Mouse (Mus musculus) frontal cortex, postnatal 36 days (tissue): ENCODE measurements at regions not wholly inside any gene's neighbourhood (a gene's known extent, or its start where the extent isn't known, plus 50 kb on each side); places are given as distances from the start of the nearest gene placed in this dataset.
"Not testable (repeated sequence)": the region's sequence is repeated elsewhere in the genome, so short reads cannot be mapped to it uniquely, and the experiment has no call there.

Source experiments
- DNase-seq, 2 experiments: peaks; one replicate each; pipeline ENCODE4 v3.0.0; 2022; ENCODE audit warnings: low spot score in 2 of 2

DNA sequence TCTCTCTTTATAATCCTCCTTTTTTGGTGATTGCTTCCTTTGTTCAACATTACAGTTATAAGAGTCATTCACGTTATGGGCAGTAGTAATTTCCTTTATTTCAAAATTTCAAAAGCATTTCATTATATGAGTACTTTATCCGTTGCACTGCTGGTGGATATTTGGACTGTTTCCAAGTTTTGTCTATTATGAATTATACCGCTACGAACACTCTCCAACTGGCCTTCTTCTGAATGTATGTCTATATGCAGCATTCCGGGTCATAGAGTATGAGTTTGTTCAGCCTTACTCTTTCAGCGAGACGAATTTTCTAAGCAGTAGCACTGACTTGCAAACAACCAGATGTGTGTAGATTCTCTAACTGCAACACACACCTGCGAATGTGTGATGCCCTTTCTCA is 57.8 kb downstream of the Dusp6 start:
- DNase-seq = no peak

DNA sequence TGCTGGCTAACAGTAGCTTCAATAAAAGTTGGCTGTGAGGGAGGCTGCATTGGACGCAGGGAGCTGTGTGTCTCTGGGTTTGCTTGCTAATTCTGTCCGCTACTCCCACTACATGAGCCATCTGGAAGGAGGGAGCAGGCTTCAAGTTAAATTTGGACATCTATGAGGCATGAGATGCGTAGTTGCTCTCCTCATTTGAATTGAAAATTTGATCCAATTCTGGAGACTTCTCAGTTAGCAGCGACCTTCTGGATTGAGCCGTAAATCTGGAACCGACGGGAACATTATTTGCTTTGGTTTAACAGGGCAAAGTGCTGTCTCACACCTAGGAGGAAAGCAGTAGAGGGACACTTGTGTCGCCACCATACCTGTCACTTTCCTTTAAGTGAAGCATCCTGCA is 60.3 kb downstream of the Dusp6 start:
- peak; percentile 66 to 86 for DNase-seq

DNA sequence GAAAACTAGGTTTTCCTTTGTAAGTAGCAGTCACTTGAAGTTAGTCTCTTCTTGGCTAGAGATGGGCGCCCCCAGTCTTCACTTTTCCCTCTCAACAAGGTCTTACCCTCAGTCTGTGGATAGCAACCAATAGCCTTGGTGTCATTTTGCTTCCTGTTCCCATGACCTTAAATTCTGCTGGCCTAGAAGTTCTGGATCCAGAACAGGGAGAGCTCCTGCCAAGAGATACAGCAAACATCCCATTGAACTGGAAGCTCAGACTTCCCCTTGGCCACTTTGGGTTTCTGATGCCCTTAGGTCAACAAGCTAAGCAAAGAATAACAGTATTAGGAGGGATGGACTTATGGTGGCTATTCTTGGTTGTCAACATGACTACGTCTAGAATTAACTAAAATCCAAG is 64.5 kb downstream of the Dusp6 start:
- no peak for DNase-seq

DNA sequence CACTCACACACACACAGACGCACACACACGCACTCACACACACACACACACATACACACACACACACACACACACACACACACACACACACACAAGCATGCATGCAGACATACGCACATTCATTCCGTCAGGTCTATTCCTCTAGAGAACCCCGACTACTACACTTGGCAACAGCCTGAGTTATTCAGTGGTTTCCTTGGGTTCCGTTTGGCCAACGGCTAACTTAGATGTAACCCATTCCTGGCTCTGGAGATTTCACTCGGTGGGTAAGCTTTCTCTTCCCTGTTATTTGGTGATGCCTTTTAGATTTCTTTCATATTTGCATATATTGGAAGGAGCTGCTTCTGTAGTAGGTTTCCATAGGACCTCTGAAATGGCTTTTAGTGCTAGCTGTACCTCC is 65.5 kb downstream of the Dusp6 start:
- no peak for DNase-seq

DNA sequence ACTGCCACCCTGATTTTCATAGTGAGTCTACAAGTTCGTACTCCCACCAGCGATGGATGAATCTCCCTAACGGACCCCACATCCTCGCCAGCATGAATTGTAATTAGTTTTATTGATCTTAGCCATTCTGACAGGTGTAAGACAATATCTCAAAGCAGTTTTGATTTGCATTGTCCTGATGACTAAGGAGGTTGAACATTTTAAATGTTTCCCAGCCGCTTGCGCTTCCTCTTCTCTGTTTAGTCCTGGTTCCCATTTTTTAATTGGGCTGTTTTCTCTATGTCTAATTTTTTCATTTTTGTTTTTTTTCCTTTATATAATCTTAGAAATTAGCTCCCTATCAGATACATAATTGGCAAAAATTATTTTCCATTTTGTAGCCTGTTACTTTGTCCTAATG is 66.4 kb downstream of the Dusp6 start:
- no peak for DNase-seq

DNA sequence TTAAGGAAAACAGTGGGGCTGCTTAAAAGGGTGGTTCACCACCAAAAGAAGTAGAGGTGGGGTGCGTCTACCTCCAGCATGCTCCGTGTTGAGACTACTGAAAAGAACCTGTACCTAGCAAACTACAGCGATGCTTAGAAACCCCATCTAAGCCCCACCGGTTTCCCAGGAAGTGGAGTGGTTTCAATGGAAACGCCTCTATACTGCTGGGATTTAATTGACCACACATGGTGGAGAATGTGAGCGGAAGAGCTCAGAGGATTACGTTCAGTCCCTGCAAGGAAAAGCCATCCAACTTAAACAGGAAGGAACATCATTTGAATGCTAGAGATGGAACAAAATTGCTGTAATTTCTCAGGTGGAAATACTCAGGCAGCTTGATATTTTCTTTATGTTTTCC is 67.5 kb downstream of the Dusp6 start:
- DNase-seq = no peak

DNA sequence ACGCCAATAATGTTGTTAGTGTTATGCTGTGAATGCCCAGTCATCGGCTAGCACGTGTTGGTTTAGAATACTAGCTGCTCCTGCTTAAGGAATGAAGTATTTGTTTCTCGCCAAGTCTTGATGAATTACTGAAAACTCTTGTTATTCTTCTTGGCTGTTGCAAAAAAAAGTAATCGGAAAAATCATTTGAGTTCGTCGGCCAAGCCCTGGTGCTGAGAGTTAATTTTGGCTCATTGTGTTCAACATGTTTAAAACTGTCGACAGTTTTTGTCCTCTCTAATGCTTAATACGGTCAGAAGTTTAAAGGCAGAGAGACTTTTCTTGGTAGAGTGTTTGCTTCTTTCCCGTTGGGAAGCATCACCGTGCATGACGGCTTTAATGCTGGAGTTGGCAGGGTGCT is 68.8 kb downstream of the Dusp6 start:
- DNase-seq = no peak

DNA sequence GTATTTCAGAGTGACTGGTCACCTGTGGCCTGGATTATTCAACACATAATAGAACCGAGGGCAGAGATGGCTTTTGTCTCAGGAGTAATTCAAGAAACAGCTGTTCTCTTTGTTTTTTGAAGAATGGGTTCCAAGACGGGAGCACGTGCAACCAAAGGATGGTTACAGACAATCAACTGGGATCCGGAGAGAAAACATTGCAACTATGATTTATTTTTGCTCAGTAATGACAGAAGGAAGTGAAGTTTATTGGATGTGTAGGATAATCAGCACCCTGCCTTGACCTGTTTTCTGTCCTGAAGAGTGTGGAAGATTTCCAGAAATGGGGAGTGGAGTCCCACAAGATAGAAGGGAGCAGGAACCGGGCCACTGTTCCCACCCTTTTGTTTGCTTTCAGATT is 70.8 kb downstream of the Dusp6 start:
- DNase-seq = no peak

DNA sequence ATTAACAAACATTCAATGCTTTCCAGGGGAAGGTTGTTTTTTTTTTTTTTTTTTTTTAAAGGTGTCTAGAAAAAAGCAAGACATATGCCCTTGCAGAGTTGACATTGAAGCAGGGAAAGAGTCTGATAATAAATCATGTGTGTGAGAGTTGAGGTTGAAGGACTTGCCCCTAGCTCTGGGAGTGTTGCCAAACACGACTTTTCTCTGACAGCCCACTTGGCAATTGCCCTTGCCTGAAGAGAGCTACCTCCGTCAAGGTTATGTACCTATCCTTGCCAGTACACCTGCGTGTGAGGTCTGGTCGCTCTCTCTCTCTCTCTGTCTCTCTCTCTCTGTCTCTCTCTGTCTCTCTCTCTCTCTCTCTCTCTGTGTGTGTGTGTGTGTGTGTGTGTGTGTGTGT is 73.1 kb downstream of the Dusp6 start:
- no peak for DNase-seq

DNA sequence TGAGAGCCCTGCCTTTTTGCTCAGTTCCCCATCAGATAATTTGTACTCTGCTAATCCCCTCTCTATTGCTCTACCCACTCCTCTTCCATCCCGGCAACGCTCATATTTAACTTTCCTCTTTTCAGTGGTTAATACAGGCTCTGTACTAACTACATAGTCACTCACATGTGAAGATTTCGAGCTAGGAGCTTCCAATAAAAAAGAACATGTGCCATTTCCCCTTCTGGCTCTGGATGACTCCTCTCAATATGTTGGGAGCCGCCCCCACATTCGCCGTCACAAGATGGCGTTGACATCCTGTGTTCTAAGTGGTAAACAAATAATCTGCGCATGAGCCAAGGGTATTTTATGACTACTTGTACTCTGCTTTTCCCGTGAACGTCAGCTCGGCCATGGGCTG is 75.8 kb downstream of the Dusp6 start:
- not testable (repeated sequence) for DNase-seq

DNA sequence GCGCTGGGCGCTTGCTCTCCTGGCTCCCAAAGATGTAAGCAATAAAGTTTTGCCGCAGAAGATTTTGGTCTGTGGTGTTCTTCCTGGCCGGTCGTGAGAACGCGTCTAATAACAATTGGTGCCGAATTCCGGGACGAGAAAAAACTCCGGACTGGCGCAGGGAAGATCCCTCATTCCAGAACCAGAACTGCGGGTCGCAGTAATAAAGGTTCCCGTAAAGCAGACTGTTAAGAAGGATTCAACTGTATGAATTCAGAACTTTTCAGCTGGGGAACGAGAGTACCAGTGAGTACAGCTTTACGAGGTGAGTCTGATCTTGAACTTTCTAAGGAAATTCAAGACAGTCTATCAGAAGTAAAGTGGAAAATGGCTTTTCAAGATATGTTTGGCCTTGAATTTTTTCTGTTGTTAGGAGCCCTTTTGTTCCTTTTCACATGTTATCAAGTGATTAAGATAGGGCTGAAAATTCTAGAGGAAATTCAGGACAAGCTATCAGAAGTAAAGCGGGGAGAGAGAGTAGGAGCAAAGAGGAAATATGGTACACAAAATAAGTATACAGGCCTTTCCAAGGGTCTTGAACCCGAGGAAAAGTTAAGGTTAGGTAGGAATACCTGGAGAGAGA is 76.4 kb downstream of the Dusp6 start:
- DNase-seq = peak; percentile 80 to 82

DNA sequence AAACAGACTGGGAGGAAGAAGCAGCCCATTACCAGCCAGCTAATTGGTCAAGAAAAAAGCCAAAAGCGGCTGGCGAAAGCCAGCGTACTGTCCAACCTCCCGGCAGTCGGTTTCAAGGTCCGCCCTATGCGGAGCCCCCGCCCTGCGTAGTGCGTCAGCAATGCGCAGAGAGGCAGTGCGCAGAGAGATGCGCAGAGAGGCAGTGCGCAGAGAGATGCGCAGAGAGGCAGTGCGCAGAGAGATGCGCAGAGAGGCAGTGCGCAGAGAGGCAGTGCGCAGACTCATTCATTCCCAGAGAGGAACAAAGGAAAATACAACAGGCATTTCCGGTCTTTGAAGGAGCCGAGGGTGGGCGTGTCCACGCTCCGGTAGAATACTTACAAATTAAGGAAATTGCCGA is 77.0 kb downstream of the Dusp6 start:
- DNase-seq = not testable (repeated sequence)

DNA sequence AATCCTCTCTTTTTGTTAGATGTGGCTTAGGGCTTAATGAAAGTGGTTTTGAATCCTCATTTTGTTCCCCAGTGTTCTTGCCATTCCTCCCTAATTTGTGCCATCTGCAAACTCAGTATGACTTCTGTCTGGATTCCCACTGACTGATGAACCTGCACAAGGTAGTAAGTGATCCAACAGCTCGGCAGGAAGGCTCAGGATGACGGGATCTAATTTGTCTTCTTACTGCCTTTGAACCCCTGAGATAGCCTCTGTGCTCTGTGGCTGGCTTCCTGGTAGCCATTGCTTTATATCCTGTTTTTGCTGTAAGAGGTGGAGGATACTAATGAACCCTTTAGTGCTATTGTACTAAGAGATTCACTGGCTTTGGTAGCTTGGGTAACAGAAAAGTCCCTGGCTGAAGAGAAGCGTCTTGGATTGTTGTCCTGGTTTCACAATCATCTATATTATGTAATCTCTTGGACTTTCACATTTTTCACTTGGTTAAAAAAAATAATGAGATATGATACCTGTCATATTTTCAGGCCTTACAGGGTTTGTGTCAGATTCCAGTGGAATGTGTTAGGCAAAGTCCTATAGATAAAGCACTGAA is 86.2 kb downstream of the Dusp6 start:
- no peak for DNase-seq

DNA sequence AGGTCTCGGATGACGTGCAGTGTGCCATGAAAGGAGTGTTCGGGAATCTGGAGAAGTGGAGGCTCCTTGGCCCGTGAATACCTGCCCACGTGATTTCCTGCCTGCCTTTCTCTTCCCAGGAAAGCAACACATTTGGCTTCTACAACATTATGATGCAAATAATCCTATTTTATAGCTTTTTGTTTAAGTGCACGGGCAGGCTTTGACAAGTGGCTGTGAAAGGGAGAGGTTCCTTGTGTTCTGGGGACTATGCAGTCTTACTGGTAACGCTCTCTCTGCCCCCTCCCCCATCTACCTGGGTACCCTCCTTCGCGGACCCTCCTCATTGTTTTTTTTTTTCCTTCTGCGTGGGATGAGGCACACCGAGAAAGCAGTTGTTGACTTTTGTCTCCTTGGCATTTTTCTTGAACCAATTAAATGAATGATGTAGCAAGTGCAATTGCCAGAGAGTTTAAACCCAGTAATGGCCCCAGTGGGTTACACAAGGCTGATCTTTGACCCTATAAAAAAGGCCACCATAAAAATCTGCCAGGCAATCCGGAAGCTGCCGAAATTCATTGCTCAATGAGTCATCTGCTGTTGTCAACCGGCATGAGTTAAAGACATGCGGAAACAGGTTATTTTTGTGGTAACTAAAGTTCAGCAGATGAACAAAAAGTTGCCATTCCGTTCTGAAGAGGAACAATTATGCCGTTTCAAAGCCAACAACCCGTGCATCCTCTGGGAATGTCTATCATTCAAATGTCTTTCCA is 90.7 kb downstream of the Dusp6 start:
- DNase-seq = no peak

DNA sequence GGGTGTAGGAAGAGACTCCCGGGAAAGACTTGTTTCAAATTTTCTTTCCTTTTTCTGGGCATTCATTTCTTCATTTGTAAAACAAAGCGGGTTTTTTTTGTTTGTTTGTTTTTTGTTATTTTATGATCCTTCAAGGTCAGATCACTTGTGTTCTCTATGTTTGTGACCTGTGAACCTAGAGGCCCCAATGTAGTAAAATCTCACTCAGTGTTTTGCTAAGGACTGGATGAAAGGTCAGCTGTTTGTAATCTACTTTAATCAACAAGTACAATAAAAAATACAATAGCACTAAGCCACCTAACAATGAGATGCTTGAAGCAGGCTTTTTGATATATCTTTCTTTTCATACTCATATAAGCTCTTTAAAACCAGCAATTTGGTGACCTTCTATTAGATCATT is 91.3 kb downstream of the Dusp6 start:
- no peak for DNase-seq

DNA sequence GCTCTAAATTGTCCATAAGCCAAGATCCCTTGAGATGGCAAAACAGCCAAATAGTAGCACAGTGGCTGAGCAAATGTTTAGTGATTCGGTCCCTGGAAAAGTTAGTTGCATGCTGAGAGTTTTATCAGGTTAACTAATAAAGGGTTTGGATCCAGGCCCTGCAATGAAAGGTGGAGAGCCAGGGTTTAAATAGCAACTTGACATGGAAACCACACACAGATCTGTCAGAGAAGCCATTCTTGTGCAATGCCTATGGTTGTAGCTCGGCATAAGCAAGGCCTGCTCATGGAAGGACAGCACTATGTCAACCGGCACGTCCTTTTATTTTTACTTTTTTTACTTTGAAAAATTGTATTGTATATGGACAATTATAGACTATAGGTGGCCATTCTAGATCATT is 92.3 kb downstream of the Dusp6 start:
- DNase-seq = no peak

DNA sequence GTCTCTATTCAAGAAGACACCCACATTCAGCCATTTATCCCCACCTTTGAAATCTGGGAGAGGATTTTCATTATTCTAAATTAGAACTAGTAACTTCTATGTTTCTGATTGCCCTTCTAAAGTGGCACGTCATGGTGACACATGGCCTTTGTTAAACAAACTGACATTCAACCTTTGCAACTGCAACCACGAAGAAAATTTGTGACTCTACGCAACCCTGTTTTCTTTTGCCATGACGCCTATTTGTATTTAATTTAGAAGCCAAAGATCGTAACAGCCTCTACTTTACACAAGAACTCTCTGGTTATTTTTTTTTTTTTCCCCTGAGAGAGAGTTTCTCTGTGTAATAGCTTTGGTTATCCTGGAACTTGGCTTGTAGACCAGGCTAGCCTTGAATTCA is 93.2 kb downstream of the Dusp6 start:
- no peak for DNase-seq

DNA sequence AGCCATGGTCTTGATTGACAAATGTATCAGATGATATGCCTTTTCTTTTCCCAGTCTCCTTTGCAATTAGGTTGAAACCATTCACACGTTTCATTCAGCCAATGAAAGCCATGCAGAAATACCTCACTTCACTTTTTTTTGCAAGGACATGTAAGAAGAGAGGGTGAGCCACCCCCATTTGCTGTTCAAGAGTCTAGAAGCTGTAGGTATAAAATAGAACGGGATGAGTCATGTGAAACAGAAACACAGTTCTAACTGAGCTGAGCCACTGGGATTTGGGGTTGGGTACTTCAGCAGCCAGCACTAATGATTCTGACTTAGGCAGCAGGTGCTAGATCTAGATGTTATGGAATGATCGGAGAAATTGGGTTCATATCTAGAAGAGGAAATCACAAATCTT is 93.9 kb downstream of the Dusp6 start:
- peak in 1 of 2 experiments; percentile 53 for DNase-seq

DNA sequence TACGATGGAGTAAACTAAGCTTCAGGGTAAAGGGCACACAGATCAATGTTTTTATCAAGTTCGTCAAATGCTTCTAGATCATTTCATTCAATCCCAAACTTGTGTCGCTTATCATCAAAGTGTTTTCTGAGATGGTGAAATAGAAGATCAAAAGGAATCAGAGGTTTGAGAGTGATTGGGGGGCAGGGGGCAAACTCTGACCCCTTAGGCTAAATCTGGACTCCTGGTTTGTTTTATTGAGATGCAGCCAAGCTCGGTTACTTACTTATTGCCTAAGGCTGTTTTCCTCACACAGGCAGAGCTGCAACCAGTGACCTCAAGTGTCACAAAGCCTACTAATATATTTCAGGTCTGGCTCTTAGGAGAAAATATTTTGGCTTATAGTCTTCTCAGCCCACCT is 94.3 kb downstream of the Dusp6 start:
- no peak for DNase-seq

DNA sequence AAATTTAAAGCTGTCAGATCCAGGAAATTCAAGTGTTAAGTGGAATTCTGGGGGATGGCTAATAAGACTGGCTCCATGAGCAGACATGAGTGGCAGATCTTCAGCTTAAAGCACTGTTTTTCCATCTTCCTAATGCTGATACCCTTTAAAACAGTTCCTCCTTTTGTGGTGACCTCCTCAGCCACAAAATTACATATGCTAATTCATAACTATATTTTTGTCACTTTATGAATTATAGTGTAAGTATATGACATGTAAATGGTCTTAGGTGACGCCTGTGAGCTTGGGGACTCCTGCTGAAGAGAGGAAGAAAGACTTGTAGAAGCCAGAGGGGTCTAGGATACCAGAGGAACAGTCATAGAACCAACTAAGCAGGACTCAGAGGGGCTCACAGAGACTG is 95.2 kb downstream of the Dusp6 start:
- no peak for DNase-seq

DNA sequence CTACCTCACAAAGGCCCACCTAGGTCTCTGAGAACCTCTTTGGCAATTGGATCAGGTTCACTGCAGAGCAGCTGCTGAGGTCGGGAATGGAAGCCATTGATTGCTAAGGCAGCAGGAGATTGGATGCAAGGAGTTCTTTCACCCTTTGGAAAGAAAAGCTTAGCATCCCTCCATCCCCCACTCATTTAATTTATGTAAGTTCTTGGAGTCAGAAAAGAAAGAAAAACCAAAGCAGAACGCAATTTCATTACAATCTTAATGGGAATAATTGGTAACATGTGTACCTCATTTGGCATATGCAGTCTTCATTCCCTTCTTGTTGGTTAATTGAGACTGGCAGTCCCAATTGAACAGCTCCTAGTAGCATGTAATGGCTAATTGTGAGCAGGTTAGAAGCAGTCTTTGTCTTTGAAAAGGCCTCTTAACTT is 96.4 kb downstream of the Dusp6 start:
- no peak for DNase-seq

DNA sequence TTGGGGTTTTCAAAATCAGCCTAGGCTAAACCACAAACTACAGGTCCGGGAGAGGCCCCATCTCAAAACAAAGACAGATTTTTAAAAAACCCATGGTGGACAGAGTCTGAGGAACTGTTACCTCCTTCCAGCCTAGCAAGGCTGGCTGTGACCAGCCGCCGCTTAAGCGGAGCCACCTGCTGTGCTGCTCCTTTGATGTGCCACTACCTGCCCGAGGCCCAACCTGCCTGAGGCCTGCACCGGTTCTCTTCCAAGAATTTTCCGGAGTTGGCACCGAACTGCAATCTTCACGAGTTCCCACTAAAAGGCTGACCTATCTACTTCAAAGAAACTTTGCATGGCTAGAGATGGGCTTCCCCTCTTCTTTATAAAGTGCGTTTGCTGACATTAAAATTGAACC is 97.6 kb downstream of the Dusp6 start:
- DNase-seq = not testable (repeated sequence)

DNA sequence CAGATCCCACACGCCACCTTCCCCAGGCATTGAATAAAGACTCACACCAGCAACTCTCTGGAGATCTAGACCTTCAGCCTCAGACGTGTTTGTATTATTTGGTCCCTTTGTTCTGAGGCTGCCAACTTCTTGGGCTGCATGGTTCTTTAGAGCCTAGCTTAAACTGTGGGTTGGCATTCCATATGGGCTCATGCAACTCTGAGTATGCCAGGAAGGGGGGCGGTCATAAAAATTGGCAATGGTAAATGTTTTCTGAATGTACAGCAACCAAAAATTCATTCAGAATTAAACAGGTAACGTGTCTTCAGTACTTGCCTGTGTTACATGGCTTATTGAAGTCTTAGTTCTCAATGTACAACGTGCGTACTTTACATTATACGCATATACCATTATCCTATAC is 103.1 kb downstream of the Dusp6 start:
- peak in 1 of 2 experiments; percentile 45 for DNase-seq
